Mouse (Mus musculus): Measurements from ENCODE around the gene Sucla2. TPM values are rescaled to one million over a fixed set of nuclear protein-coding genes. Genes with fewer than 3 reads are reported as not detected.
"Not testable (repeated sequence)": the region's sequence is repeated elsewhere in the genome, so short reads cannot be mapped to it uniquely, and the experiment has no call there.

Gene Sucla2
- total RNA-seq, 2 experiments from 2014 or later = 830 to 889 TPM

GRCm38 (mm10) chr14:73507702-73508376 lies 17.3 kb upstream of the Sucla2 start:
- intact Hi-C loops (cut with DNase I) = loop anchor here (2.0 to 5.0 kb wide), 2 partner anchors 33 to 121 kb away; partner anchors contain the start of gene Itm2b
- no peak for DNase-seq

GRCm38 (mm10) chr14:73508630-73509395 lies 16.3 kb upstream of the Sucla2 start:
- intact Hi-C loops (cut with DNase I) = loop anchor here (2.0 to 5.0 kb wide), 2 partner anchors 34 to 122 kb away; partner anchors contain the start of gene Itm2b
- DNase-seq = no peak

GRCm38 (mm10) chr14:73509765-73510423 lies 15.2 kb upstream of the Sucla2 start, which contains the start of gene Med4:
Gene Med4, plus strand, starts transcription at chr14:73510025.
- intact Hi-C loops (cut with DNase I) = loop anchor here (2.0 to 5.0 kb wide), 3 partner anchors 35 to 123 kb away; partner anchors contain the start of gene Itm2b
- peak; percentile 97 to 98 for DNase-seq

- intact Hi-C loops (cut with DNase I) = loop anchor here (10.0 kb wide), 1 partner anchor 1181 kb away; no protein-coding TSS in a partner anchor
- DNase-seq = no peak
Measured at GRCm38 (mm10) chr14:73524136-73524535, 983 bp upstream of the Sucla2 start.

- intact Hi-C loops (cut with DNase I) = loop anchor here (10.0 kb wide), 1 partner anchor 1176 kb away; no protein-coding TSS in a partner anchor
- not testable (repeated sequence) for DNase-seq
Measured at GRCm38 (mm10) chr14:73528661-73529060, 3.5 kb downstream of the Sucla2 start.

- intact Hi-C loops (cut with DNase I) = no loop called here
- no peak for DNase-seq
Measured at GRCm38 (mm10) chr14:73533755-73534465, 8.8 kb downstream of the Sucla2 start.

GRCm38 (mm10) chr14:73535641-73536040 lies 10.5 kb downstream of the Sucla2 start:
- intact Hi-C loops (cut with DNase I) = no loop called here
- no peak for DNase-seq

- intact Hi-C loops (cut with DNase I) = no loop called here
- DNase-seq = no peak
Measured at GRCm38 (mm10) chr14:73543781-73544180, 18.7 kb downstream of the Sucla2 start.

- DNase-seq = no peak
- intact Hi-C loops (cut with DNase I) = no loop called here
Measured at GRCm38 (mm10) chr14:73547034-73547433, 21.9 kb downstream of the Sucla2 start.

GRCm38 (mm10) chr14:73548051-73548450 lies 22.9 kb downstream of the Sucla2 start, which contains the start of gene Nudt15:
Gene Nudt15, minus strand, starts transcription at chr14:73548242.
- DNase-seq = no peak
- intact Hi-C loops (cut with DNase I) = no loop called here

GRCm38 (mm10) chr14:73550291-73550690 lies 25.2 kb downstream of the Sucla2 start:
- DNase-seq = no peak
- intact Hi-C loops (cut with DNase I) = loop anchor here (5.0 kb wide), 1 partner anchor 38 kb away; the partner anchor contains the start of gene Med4

GRCm38 (mm10) chr14:73550732-73551131 lies 25.6 kb downstream of the Sucla2 start:
- intact Hi-C loops (cut with DNase I) = loop anchor here (5.0 kb wide), 1 partner anchor 38 kb away; the partner anchor contains the start of gene Med4
- no peak for DNase-seq

- DNase-seq = no peak
- intact Hi-C loops (cut with DNase I) = loop anchor here (5.0 kb wide), 1 partner anchor 39 kb away; the partner anchor contains the start of gene Med4
Measured at GRCm38 (mm10) chr14:73551164-73551563, 26.0 kb downstream of the Sucla2 start.

- DNase-seq = peak; percentile 97
- intact Hi-C loops (cut with DNase I) = loop anchor here (1.0 to 5.0 kb wide), 2 partner anchors 27 to 40 kb away; partner anchors contain the start of genes Med4 and Sucla2
Measured at GRCm38 (mm10) chr14:73552341-73553121, 27.4 kb downstream of the Sucla2 start.

GRCm38 (mm10) chr14:73553122-73553696 lies 28.1 kb downstream of the Sucla2 start:
- no peak for DNase-seq
- intact Hi-C loops (cut with DNase I) = loop anchor here (5.0 kb wide), 1 partner anchor 41 kb away; the partner anchor contains the start of gene Med4

- intact Hi-C loops (cut with DNase I); DNase-seq: not testable (repeated sequence)
Measured at GRCm38 (mm10) chr14:73569831-73570230, 44.7 kb downstream of the Sucla2 start.

GRCm38 (mm10) chr14:73571143-73571542 lies 46.0 kb downstream of the Sucla2 start:
- intact Hi-C loops (cut with DNase I) = no loop called here

GRCm38 (mm10) chr14:73574053-73574452 lies 48.9 kb downstream of the Sucla2 start:
- no peak for DNase-seq
- intact Hi-C loops (cut with DNase I) = no loop called here

More at GRCm38 (mm10) chr14:73571143-73571542, 46.0 kb downstream of the Sucla2 start:
- no peak for DNase-seq

Measured in heart, postnatal 36 days (tissue).